Mouse (Mus musculus) left cerebral cortex, postnatal 36 days (tissue): ENCODE measurements around the gene H1foo. TPM values are rescaled to one million over a fixed set of nuclear protein-coding genes. Genes with fewer than 3 reads are reported as not detected.

Experiments
- DNase-seq, 2 experiments: peaks; one replicate each; pipeline ENCODE4 v3.0.0; 2021 to 2022; ENCODE audit warnings: low spot score in 2 of 2, mixed read lengths in 1 of 2
- intact Hi-C: fragments of 180-260 bp; cut with DNase I; formaldehyde crosslinking; loops from one replicate; pipeline ENCODE4 v1.15.1; 2025
- total RNA-seq, 2 experiments: library from RNA; stranded (reverse); gene quantifications; 2 replicates each; pipeline ENCODE4 v1.2.3; 2021

H1foo gene
- total RNA-seq: not detected

DNA sequence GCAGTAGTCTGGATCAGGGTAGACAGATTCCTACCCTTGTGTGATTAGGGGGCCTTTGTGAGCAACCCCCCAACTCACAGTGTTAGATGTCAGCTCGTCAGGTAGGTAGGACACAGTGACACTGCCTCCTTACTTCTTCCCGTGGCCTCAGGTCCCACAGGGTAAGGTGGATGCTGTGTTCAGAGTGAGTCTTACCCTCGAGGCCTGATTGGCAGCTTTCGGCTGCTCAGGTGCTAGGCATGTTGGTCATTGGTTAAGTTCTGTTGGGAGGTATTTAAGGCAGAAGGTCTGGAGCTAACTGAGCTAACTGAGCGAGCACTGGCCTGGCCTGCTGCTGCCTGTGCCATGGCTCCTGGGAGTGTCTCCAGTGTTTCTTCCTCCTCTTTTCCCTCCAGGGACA lies at the start of gene H1foo:
Gene H1foo (plus strand): TSS at position 301 of the 400 bp plus-strand sequence.
- intact Hi-C loops: no loop called here
- DNase-seq: no peak

GRCm38 (mm10) chr6:115896346-115896745 lies 48.4 kb upstream of the H1foo start:
- DNase-seq: no peak
- intact Hi-C loops: no loop called here

GRCm38 (mm10) chr6:115897117-115897516 lies 47.6 kb upstream of the H1foo start:
- intact Hi-C loops: no loop called here
- DNase-seq: no peak

GRCm38 (mm10) chr6:115897926-115898520 lies 46.7 kb upstream of the H1foo start:
- intact Hi-C loops: no loop called here
- DNase-seq: no peak

DNA sequence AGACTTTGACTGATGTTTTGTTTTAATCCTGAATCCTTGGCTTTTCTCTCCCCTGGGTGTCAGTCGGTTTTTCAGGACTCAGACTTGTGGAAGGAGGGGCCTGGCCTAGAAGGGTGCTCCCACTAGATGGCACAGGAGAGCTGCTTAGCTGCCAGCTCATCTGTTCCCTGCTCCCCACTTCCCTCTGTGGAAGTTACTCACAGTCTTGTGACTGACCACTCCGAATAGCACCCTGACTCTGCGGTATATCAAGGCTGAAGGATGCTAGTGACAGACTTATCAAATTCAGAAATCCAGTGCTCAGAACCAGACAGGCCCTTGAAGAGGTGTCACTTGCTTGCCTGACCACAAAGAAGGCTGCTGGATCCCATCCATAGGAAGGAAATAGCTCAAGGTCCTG lies 43.7 kb upstream of the H1foo start:
- intact Hi-C loops: loop anchor here (2.0 to 10.0 kb wide), 5 partner anchors 46 to 241 kb away; partner anchors contain the start of genes Ift122, Mbd4 and Plxnd1
- DNase-seq: peak; percentile 74

GRCm38 (mm10) chr6:115901489-115901931 lies 43.2 kb upstream of the H1foo start:
- DNase-seq: no peak

DNA sequence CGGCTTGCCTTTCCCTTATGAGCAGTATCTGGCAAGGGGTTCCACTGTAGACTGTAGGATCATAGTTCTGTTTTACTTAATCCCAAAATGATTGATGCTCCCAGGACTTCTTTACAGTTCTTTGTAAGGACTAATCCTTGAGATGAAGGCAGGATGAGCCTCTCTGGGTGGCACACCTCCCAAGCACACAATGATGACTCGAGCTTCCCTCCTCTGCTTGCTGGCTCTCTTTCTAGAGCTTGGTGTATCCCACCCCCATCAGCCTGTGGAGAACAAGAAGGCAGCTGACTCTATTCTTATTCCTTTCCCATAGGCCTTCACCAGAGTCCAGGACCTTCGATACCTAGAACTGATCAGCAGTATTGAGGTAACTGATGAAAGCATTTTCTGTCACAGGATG lies 42.2 kb upstream of the H1foo start:
- peak in 1 of 2 experiments; percentile 32 for DNase-seq
- intact Hi-C loops: loop anchor here (5.0 to 10.0 kb wide), 4 partner anchors 48 to 240 kb away; partner anchors contain the start of genes Ift122 and Mbd4

More at GRCm38 (mm10) chr6:115901489-115901931, 43.2 kb upstream of the H1foo start:
- intact Hi-C loops: loop anchor here (2.0 to 10.0 kb wide), 5 partner anchors 47 to 241 kb away; partner anchors contain the start of genes Ift122, Mbd4 and Plxnd1

DNA sequence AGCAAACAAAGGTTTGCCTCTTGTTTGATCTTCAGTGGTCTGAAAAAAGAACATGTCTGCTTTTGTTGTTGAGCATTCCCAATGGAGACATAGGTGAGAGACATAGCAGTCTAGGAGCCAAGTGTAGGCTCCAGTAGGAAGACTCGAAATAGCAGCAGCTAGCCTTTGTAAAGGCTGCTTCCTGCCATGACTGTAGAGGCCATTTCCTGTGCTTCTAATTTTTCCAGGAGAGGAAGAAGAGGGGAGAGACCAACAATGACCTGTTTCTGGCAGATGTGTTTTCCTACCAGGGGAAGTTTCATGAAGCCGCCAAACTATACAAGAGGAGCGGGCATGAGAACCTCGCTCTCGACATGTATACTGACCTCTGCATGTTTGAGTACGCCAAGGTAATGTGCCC lies 39.2 kb upstream of the H1foo start:
- no peak for DNase-seq
- intact Hi-C loops: loop anchor here (10.0 kb wide), 1 partner anchor 51 kb away; the partner anchor contains the start of genes Ift122 and Mbd4

DNA sequence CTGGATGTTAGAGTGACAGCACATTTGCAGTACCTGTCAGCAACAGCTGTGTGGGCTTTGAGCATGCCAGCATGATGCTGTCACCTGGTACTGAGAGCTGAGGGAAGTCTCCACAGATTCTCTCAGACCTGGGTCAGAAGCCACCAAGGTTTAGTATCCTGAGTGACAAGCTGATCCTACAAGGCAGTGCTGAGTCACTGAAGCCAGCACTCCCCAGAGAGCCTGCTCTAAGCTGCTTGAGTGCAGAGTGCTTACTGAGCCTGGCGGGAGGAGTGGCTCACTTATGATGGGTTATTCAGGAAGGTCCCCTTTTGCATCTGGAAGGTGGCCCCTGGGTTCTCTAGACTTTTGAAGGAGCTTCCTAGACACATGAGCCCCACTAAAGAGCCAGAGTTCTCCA lies 38.3 kb upstream of the H1foo start:
- DNase-seq: no peak
- intact Hi-C loops: loop anchor here (10.0 kb wide), 1 partner anchor 52 kb away; the partner anchor contains the start of genes Ift122 and Mbd4

DNA sequence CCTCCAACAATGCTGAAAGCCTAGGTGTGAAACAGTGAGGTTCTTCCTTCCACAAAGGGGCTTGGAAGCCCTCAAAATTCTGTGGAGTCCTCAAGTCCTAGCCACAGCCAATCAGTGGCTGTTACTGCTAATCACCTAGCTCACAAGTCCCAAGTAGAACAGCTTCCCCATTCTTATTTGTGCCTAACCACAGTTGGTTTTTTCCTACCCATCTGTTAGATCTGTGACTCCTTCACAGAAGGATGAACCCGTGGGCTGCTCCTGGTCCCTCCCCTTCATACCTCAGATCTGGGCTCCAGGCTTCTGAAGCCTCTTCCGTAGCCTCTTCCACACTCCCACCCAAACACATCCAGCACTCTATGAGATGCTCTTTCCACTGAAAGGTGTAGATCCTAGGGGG lies 37.9 kb upstream of the H1foo start:
- intact Hi-C loops: loop anchor here (10.0 kb wide), 1 partner anchor 52 kb away; the partner anchor contains the start of genes Ift122 and Mbd4
- DNase-seq: no peak

GRCm38 (mm10) chr6:115908421-115908982 lies 36.2 kb upstream of the H1foo start:
- no peak for DNase-seq
- intact Hi-C loops: loop anchor here (10.0 kb wide), 1 partner anchor 54 kb away; the partner anchor contains the start of genes Ift122 and Mbd4

GRCm38 (mm10) chr6:115909052-115909451 lies 35.7 kb upstream of the H1foo start:
- intact Hi-C loops: loop anchor here (10.0 kb wide), 1 partner anchor 54 kb away; the partner anchor contains the start of genes Ift122 and Mbd4
- DNase-seq: no peak

DNA sequence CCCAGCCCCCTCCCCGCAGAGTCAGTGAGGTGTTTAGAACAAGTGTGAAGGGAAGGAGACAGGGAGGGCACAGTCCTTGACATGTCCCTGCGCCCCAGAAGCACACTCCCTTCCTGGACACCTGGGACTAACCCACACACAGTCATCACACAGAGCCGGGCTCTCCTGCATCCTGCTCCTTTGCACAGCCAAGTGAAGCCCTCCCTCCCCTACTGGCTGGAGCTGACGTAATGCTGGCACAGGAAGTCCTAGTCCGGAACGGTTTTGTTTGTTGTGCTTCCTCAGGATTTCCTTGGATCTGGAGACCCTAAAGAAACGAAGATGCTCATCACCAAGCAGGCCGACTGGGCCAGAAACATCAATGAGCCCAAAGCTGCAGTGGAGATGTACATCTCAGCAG lies 34.8 kb upstream of the H1foo start:
- DNase-seq: no peak
- intact Hi-C loops: loop anchor here (10.0 kb wide), 1 partner anchor 55 kb away; the partner anchor contains the start of genes Ift122 and Mbd4

- intact Hi-C loops: no loop called here
Measured at GRCm38 (mm10) chr6:115911763-115912162, 33.0 kb upstream of the H1foo start.

GRCm38 (mm10) chr6:115913482-115913881 lies 31.3 kb upstream of the H1foo start:
- no peak for DNase-seq
- intact Hi-C loops: no loop called here

More at GRCm38 (mm10) chr6:115911763-115912162, 33.0 kb upstream of the H1foo start:
- no peak for DNase-seq

DNA sequence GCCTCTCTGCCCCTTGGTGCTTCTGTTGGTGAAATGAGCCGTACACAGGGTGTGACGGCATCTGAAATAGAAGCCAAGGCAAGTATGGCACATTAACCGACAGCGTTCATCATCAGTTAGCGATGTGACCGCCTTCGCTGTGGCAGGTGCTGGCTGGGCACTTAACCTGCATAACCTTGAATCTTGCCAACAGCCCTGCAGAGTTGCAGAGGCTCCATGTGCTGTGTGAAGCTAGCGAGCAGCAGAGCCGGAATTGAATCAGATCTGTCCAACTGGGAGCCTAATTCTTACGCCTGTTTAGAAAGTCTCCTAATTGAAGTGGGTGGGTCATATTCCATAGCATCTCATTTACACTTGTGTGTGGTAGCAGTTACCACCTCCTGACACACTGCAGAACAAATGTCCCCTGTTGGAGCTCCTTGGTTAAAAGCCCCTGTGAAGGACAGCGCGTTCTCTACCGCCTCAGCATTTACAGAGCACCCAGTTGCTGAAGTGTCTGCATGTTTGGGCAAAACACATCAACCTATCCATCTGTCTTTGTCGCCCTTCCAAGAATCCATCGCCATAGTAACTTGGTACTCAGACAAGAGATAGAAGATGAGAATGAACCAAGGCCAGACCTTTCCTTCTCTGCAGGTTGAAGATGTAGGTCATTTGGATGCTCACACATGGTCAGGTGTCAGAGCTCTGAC lies 30.1 kb upstream of the H1foo start:
- DNase-seq: peak; percentile 74
- intact Hi-C loops: loop anchor here (5.0 kb wide), 1 partner anchor 43 kb away; no protein-coding TSS in a partner anchor

DNA sequence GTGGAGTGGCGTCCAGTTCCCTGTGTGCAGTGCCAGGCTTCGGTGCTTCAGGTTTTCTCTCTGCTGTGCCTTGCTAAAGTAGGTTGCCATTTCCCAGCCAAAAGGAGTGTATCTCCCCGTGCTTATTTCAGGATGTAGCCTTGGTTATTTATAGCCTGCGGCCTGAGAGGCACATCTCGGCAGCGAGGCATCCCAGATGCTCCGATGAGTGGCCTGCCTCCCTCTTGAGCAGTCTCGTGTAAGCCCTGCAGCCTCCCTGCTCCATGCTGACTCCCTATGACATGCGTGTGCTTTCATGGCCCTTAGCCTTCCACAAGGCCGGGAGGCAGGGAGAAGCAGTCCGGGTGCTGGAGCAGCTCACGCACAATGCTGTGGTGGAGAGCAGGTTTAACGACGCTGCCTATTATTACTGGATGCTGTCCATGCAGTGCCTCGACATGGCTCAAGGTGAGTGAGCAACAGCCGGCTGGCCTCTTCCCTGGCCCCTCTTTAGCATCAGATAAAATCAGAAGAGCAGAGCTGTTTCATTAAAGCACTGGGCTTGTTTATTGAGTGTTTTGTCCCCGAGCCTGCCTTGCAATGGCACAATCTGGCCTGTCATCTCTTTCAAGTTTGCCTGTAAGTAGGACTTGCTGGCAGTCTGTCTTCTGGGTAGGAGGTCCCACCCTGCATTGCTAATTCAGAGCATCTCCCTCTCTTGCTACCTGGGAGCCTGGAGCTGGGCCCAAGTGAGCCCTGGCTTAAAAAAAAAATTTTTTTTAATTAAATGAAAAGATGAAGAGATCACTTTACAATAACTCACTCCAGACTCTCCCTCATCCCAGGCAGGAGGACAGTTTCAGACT lies 28.9 kb upstream of the H1foo start:
- intact Hi-C loops: loop anchor here (5.0 kb wide), 1 partner anchor 41 kb away; no protein-coding TSS in a partner anchor
- DNase-seq: peak; percentile 58 to 63

GRCm38 (mm10) chr6:115916611-115917010 lies 28.1 kb upstream of the H1foo start:
- no peak for DNase-seq
- intact Hi-C loops: loop anchor here (5.0 kb wide), 1 partner anchor 41 kb away; no protein-coding TSS in a partner anchor

GRCm38 (mm10) chr6:115918615-115919014 lies 26.1 kb upstream of the H1foo start:
- intact Hi-C loops: loop anchor here (5.0 kb wide), 1 partner anchor 39 kb away; no protein-coding TSS in a partner anchor
- DNase-seq: no peak
